Mouse (Mus musculus): ENCODE data around the gene Adgrg5.

- TF ChIP-seq CTCF (IDR thresholded peaks at IDR 0.05; ENCODE audit: low read depth, low read length): no peak
- TF ChIP-seq POLR2A (IDR thresholded peaks at IDR 0.05; ENCODE audit: borderline replicate concordance, low read depth, low read length): no peak
Observed at GRCm38 (mm10) chr8:94914256-94914655, 9.2 kb upstream of the Adgrg5 start.
